Mouse (Mus musculus) MEL (cell line): ENCODE data around the gene Ywhaq. TPM values are rescaled to one million over a fixed set of nuclear protein-coding genes. Genes with fewer than 3 reads are reported as not detected.

Source experiments
- DNase-seq: peaks from one replicate; pipeline ENCODE4 v3.0.0; 2011; ENCODE audit warnings: low read depth, low spot score
- H3K27ac ChIP-seq: 2 replicates; pipeline ENCODE4 v1.5.1; 2012; ENCODE audit warnings: low read depth, mild to moderate bottlenecking, control low read depth, low read length, moderate library complexity; ENCODE audit not compliant: control insufficient read depth
- H3K27me3 ChIP-seq, 2 experiments: fragments of 150-350 bp in 1 of 2; sonication (generic) in 1 of 2; 2 replicates each; pipeline ENCODE4 v1.6.1; 2012; ENCODE audit warnings: low read length in 2 of 2, mild to moderate bottlenecking in 2 of 2, improper control_type of control experiment in 1 of 2, moderate library complexity in 1 of 2; ENCODE audit not compliant: insufficient read depth in 2 of 2, control insufficient read depth in 1 of 2
- H3K36me3 ChIP-seq, 2 experiments: 2 replicates each; pipeline ENCODE4 v1.6.1; 2012 to 2014; ENCODE audit warnings: low read length in 2 of 2, improper control_type of control experiment in 1 of 2, inconsistent platforms in 1 of 2, mild to moderate bottlenecking in 1 of 2; ENCODE audit not compliant: insufficient read depth in 2 of 2, control insufficient read depth in 1 of 2
- H3K4me1 ChIP-seq, 2 experiments: fragments of 150-350 bp in 1 of 2; sonication (generic) in 1 of 2; 2 replicates each; pipeline ENCODE4 v1.6.1; 2012; ENCODE audit warnings: low read length in 2 of 2, improper control_type of control experiment in 1 of 2, mild to moderate bottlenecking in 1 of 2; ENCODE audit not compliant: insufficient read depth in 2 of 2, control insufficient read depth in 1 of 2
- H3K4me3 ChIP-seq, 2 experiments: fragments of 150-350 bp in 1 of 2; sonication (generic) in 1 of 2; 2 replicates each; pipeline ENCODE4 v1.5.1; 2012; ENCODE audit warnings: low read depth in 2 of 2, low read length in 2 of 2, mild to moderate bottlenecking in 2 of 2, moderate library complexity in 2 of 2, control low read depth in 1 of 2, improper control_type of control experiment in 1 of 2; ENCODE audit not compliant: control insufficient read depth in 1 of 2, insufficient read depth in 1 of 2
- H3K79me2 ChIP-seq: 2 replicates; pipeline ENCODE4 v1.6.1; 2012; ENCODE audit warnings: mild to moderate bottlenecking, low read length, moderate library complexity; ENCODE audit not compliant: control insufficient read depth, poor library complexity, insufficient read depth
- H3K9ac ChIP-seq: 2 replicates; pipeline ENCODE4 v1.6.1; 2012; ENCODE audit warnings: low read depth, mild to moderate bottlenecking, control low read depth, low read length, moderate library complexity; ENCODE audit not compliant: control insufficient read depth, poor library complexity, severe bottlenecking
- H3K9me3 ChIP-seq: fragments of 150-350 bp; sonication (generic); replicated peaks from 2 replicates; pipeline ENCODE4 v1.6.1; 2012; ENCODE audit warnings: mild to moderate bottlenecking, low read length, improper control_type of control experiment, moderate library complexity; ENCODE audit not compliant: insufficient read depth
- CHD2 ChIP-seq: IDR thresholded peaks from 2 replicates; pipeline ENCODE4 v1.6.1; 2011; ENCODE audit warnings: low read length, improper control_type of control experiment
- CTCF ChIP-seq, 3 experiments: IDR thresholded peaks in 2 of 3; conservative IDR thresholded peaks in 1 of 3; 2 replicates each; pipeline ENCODE4 v1.5.1; 2011 to 2012; ENCODE audit warnings: low read length in 3 of 3, low read depth in 2 of 3, mild to moderate bottlenecking in 2 of 3, improper control_type of control experiment in 1 of 3, inconsistent platforms in 1 of 3, mixed read lengths in 1 of 3, moderate library complexity in 1 of 3; ENCODE audit not compliant: control insufficient read depth in 1 of 3, insufficient read depth in 1 of 3, poor library complexity in 1 of 3, severe bottlenecking in 1 of 3
- E2F4 ChIP-seq: IDR thresholded peaks from 2 replicates; pipeline ENCODE4 v1.6.1; 2011; ENCODE audit warnings: low read depth, low read length, improper control_type of control experiment, borderline replicate concordance
- ELF1 ChIP-seq: IDR thresholded peaks from 2 replicates; pipeline ENCODE4 v1.6.1; 2014; ENCODE audit warnings: low read depth, mild to moderate bottlenecking, inconsistent platforms, low read length, improper control_type of control experiment, moderate library complexity
- EP300 ChIP-seq, 2 experiments: IDR thresholded peaks; 2 replicates each; pipeline ENCODE4 v1.6.1; 2011; ENCODE audit warnings: improper control_type of control experiment in 2 of 2, low read length in 2 of 2, low read depth in 1 of 2, mild to moderate bottlenecking in 1 of 2
- GABPA ChIP-seq: IDR thresholded peaks from 2 replicates; pipeline ENCODE4 v1.6.1; 2012; ENCODE audit warnings: low read depth, mild to moderate bottlenecking, inconsistent platforms, low read length, improper control_type of control experiment, moderate library complexity
- JUND ChIP-seq: IDR thresholded peaks from 2 replicates; pipeline ENCODE4 v1.6.1; 2011; ENCODE audit warnings: low read depth, mild to moderate bottlenecking, improper control_type of control experiment, low read length
- KAT2A ChIP-seq: conservative IDR thresholded peaks from 2 replicates; pipeline ENCODE4 v1.6.1; 2012; ENCODE audit warnings: low read depth, low read length, improper control_type of control experiment, inconsistent platforms
- MAFK ChIP-seq: IDR thresholded peaks from 2 replicates; pipeline ENCODE4 v1.6.1; 2011; ENCODE audit warnings: low read depth, mild to moderate bottlenecking, low read length, improper control_type of control experiment, borderline replicate concordance
- MXI1 ChIP-seq: IDR thresholded peaks from 2 replicates; pipeline ENCODE4 v1.6.1; 2011; ENCODE audit warnings: mild to moderate bottlenecking, low read depth, low read length, improper control_type of control experiment
- MYB ChIP-seq: IDR thresholded peaks from 2 replicates; pipeline ENCODE4 v1.6.1; 2011; ENCODE audit warnings: mild to moderate bottlenecking, low read depth, low read length, improper control_type of control experiment
- POLR2A ChIP-seq, 2 experiments: IDR thresholded peaks; 2 replicates each; pipeline ENCODE4 v1.6.1; 2011 to 2012; ENCODE audit warnings: low read length in 2 of 2, mild to moderate bottlenecking in 2 of 2, control low read depth in 1 of 2, improper control_type of control experiment in 1 of 2, low read depth in 1 of 2, moderate library complexity in 1 of 2; ENCODE audit not compliant: control insufficient read depth in 1 of 2, insufficient read depth in 1 of 2, poor library complexity in 1 of 2
- POLR2AphosphoS2 ChIP-seq: IDR thresholded peaks from 2 replicates; pipeline ENCODE4 v1.6.1; 2011; ENCODE audit warnings: low read length, improper control_type of control experiment
- POLR2AphosphoS5 ChIP-seq: IDR thresholded peaks from 2 replicates; pipeline ENCODE4 v1.6.1; 2012; ENCODE audit warnings: low read depth, borderline replicate concordance, mild to moderate bottlenecking, inconsistent platforms, low read length, moderate library complexity, mixed read lengths
- RAD21 ChIP-seq: IDR thresholded peaks from 2 replicates; pipeline ENCODE4 v1.6.1; 2011; ENCODE audit warnings: mild to moderate bottlenecking, low read depth, low read length, improper control_type of control experiment
- SMC3 ChIP-seq: IDR thresholded peaks from 2 replicates; pipeline ENCODE4 v1.6.1; 2011; ENCODE audit warnings: low read depth, low read length, improper control_type of control experiment
- TAL1 ChIP-seq: IDR thresholded peaks from 2 replicates; pipeline ENCODE4 v1.6.1; 2012; ENCODE audit warnings: mild to moderate bottlenecking, inconsistent platforms, low read length, moderate library complexity, mixed read lengths
- TBP ChIP-seq: IDR thresholded peaks from 2 replicates; pipeline ENCODE4 v1.8.0; 2011; ENCODE audit warnings: low read depth, low read length, improper control_type of control experiment
- UBTF ChIP-seq: IDR thresholded peaks from 2 replicates; pipeline ENCODE4 v1.6.1; 2012; ENCODE audit warnings: low read depth, mild to moderate bottlenecking, inconsistent platforms, low read length, improper control_type of control experiment, moderate library complexity, borderline replicate concordance; ENCODE audit not compliant: insufficient read depth
- USF2 ChIP-seq, 2 experiments: IDR thresholded peaks; 2 replicates each; pipeline ENCODE4 v1.6.1; 2011 to 2012; ENCODE audit warnings: improper control_type of control experiment in 2 of 2, low read length in 2 of 2, borderline replicate concordance in 1 of 2, inconsistent platforms in 1 of 2, low read depth in 1 of 2, mild to moderate bottlenecking in 1 of 2; ENCODE audit not compliant: insufficient read depth in 1 of 2
- ZC3H11A ChIP-seq: IDR thresholded peaks from 2 replicates; pipeline ENCODE4 v1.6.1; 2012; ENCODE audit warnings: low read depth, mild to moderate bottlenecking, inconsistent platforms, low read length, improper control_type of control experiment
- ZKSCAN1 ChIP-seq: IDR thresholded peaks from 2 replicates; pipeline ENCODE4 v1.6.1; 2012; ENCODE audit warnings: low read depth, mild to moderate bottlenecking, inconsistent platforms, low read length, improper control_type of control experiment, moderate library complexity
- ZMIZ1 ChIP-seq: IDR thresholded peaks from 2 replicates; pipeline ENCODE4 v1.6.1; 2012; ENCODE audit warnings: low read depth, mild to moderate bottlenecking, inconsistent platforms, low read length, improper control_type of control experiment, moderate library complexity
- polyA plus RNA-seq, 2 experiments: library from polyadenylated mRNA; stranded (reverse) in 1 of 2; unstranded in 1 of 2; fragments of >175 nt in 1 of 2; fragments of >200 nt in 1 of 2; gene quantifications; 2 replicates each; pipeline versions ENCODE4 v1.2.1 to v1.2.4; 2012; ENCODE audit warnings: low replicate concordance in 2 of 2, low read depth in 1 of 2; ENCODE audit not compliant: insufficient read length in 2 of 2, insufficient read depth in 1 of 2, missing spikeins in 1 of 2
- total RNA-seq: library from RNA; depleted of rRNA; stranded (reverse); fragments of 300-350 nt; gene quantifications from 2 replicates; pipeline ENCODE4 v1.2.3, GENCODE M21; 2012

Gene Ywhaq
- total and polyA plus RNA-seq, 3 experiments, result 99.2 to 102 TPM; not detected in 1

DNA sequence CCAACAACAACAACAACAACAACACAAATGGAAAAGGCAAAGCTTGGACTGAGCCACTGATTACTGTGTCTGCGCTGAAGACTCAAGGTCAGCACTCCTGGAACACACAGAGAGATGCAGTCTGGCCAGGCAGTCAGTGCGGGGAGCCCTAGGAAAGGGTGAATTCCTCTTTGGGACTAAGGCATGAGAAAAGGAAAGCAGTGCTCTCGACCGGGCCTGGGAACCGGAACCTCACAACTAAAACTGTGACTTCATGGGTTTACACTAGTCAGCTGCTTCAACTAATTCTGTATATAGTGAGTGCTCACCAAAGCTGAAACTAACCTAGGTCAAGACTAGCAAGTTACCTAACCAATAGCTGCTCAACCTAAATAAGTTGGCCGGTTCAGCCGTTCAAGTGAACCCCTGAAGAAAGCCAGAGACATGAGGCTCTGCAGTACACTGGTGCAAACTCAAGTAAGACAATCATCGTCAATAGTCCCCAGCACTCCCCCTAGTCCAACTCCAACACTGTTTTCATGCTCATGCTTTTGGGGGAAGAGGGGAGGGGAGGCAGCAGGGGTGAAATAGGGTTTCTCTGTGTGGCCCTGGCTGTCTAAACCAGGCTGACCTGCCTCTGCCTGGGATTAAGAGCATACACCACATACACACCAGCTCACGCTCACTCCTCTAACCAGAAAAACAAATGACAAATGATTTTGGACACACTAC lies 48.9 kb downstream of the Ywhaq start:
- DNase-seq, result no peak
- H3K4me1 ChIP-seq, result peaks cover 0 to 2% of the 10 kb centered on the region in 2 experiments; a peak in 1 of 4 replicates
- no peak overlapping the region for H3K27ac ChIP-seq
- H3K4me3 ChIP-seq, result no peak overlapping the region
- no peak overlapping the region for H3K9ac ChIP-seq
- no peak for TF ChIP-seq MAFK
- no peak for TF ChIP-seq KAT2A
- TF ChIP-seq ELF1, result no peak
- TF ChIP-seq ZKSCAN1, result no peak
- no peak for TF ChIP-seq TAL1
- no peaks in the 10 kb centered on the region for H3K27me3 ChIP-seq
- H3K36me3 ChIP-seq, result peaks cover 0 to 7% of the 10 kb centered on the region in 2 experiments; a peak in 2 of 4 replicates
- peaks cover 8% of the 10 kb centered on the region for H3K79me2 ChIP-seq
- H3K9me3 ChIP-seq, result no peaks in the 10 kb centered on the region

DNA sequence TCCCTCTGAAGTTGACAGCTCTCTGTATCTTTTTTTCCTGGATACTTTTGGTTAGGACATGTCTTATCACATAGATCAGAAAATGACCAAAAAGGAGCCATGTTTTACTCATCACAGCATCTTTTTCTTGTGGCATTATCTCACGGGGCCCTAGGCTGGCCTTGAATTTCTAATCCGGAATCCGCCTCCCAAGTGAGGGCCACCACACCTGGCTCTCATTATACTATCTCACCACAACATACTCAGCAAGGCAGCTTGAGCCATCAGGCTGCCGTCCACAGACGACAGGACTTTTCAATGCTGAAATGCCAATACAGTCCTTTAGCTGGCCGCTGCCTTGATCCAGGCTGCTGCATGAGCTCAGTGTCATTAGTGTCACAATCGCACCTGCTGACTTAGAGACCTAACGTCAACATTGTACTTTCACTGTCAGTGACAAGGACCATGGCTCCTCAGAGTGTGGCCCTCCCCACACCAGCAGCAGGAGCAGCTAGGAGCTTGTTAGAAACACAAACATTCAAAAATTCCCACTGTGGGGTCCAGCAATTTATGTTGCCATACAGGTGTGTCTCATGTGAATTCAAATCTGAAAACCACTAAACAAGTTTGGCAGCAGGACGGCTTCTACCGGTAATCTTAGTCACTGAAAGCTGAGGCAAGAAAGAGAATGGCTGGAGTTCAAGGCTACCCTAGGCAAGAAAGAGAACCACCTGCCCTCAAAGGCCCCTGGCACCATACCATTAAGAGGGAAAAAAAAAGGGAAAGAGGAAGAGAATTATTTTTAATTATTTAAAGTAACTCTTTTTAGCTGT lies 52.6 kb downstream of the Ywhaq start:
- Histone ChIP-seq H3K4me1 (no peaks in the 10 kb centered on the region), H3K9ac (no peak overlapping the region), H3K79me2 (peaks cover 4% of the 10 kb centered on the region; the same call in 1 of the 2 replicates), H3K4me3 (no peak overlapping the region), H3K27ac (no peak overlapping the region), H3K9me3 (no peaks in the 10 kb centered on the region), H3K36me3 (no peaks in the 10 kb centered on the region; a peak in 1 of 4 replicates), H3K27me3 (no peaks in the 10 kb centered on the region)
- no peak for DNase-seq
- no peak for TF ChIP-seq GABPA

DNA sequence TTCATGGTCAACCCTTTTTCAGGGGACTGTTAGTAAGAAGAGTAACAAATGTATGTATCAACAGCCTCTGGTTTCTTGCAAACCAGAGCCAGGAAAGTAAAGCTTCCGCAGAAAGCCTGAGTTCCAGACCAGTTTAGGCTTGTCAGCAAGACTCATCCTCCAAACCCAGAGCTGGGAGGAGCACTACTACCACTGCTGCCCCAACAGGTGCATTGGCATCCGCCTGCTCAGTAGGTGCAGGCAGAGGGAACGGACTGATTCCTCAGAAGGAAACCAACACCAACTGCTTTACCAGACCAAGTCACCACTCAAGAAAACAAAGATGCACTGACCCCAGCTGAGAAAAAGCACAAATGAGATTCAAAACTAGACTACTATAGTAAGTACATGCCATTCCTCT lies 54.2 kb downstream of the Ywhaq start:
- TF ChIP-seq UBTF (no peak), MAFK (no peak), ZMIZ1 (no peak), ZC3H11A (no peak), POLR2AphosphoS5 (no peak), POLR2AphosphoS2 (no peak), KAT2A (no peak), CHD2 (no peak), TAL1 (no peak), MYB (no peak), EP300 (IDR thresholded peaks at IDR 0.05; ENCODE audit: low read depth in 1 of 2, low read length in 2 of 2) (no peak), E2F4 (no peak), SMC3 (no peak), JUND (no peak), POLR2A (IDR thresholded peaks at IDR 0.05; ENCODE audit: control insufficient read depth in 1 of 2, insufficient read depth in 1 of 2, low read depth in 1 of 2, low read length in 2 of 2, poor library complexity in 1 of 2) (no peak), CTCF (IDR thresholded peaks at IDR 0.05 in 2 of 3, conservative IDR thresholded peaks at IDR 0.05 in 1 of 3; ENCODE audit: control insufficient read depth in 1 of 3, insufficient read depth in 1 of 3, low read depth in 2 of 3, low read length in 3 of 3, poor library complexity in 1 of 3, severe bottlenecking in 1 of 3) (no peak), USF2 (IDR thresholded peaks at IDR 0.05; ENCODE audit: borderline replicate concordance in 1 of 2, insufficient read depth in 1 of 2, low read depth in 1 of 2, low read length in 2 of 2) (no peak), TBP (no peak), MXI1 (no peak), RAD21 (no peak)
- TF ChIP-seq, all 39 proteins: peak for 0
- H3K4me1 ChIP-seq, result no peaks in the 10 kb centered on the region
- no peaks in the 10 kb centered on the region for H3K36me3 ChIP-seq
- DNase-seq, result no peak
- H3K9me3 ChIP-seq, result no peaks in the 10 kb centered on the region
- no peak overlapping the region for H3K27ac ChIP-seq
- no peaks in the 10 kb centered on the region for H3K27me3 ChIP-seq
- peaks cover under 1% of the 10 kb centered on the region; the same call in 1 of the 2 replicates for H3K79me2 ChIP-seq
- H3K9ac ChIP-seq, result no peak overlapping the region
- H3K4me3 ChIP-seq, result no peak overlapping the region
